Mouse (Mus musculus) spleen, adult 2 months (tissue): Measurements from ENCODE around the gene Map7.

Source experiments
- CTCF ChIP-seq: fragments of 200-500 bp; IDR thresholded peaks from 2 replicates; pipeline ENCODE4 v1.5.1; 2011; ENCODE audit warnings: mild to moderate bottlenecking, inconsistent platforms; ENCODE audit not compliant: insufficient read depth, insufficient read length, insufficient replicate concordance; ENCODE audit errors: extremely low read depth
- POLR2A ChIP-seq: fragments of 200-500 bp; IDR thresholded peaks from 2 replicates; pipeline ENCODE4 v1.6.1; 2011; ENCODE audit warnings: low read depth, low read length, inconsistent platforms

DNA sequence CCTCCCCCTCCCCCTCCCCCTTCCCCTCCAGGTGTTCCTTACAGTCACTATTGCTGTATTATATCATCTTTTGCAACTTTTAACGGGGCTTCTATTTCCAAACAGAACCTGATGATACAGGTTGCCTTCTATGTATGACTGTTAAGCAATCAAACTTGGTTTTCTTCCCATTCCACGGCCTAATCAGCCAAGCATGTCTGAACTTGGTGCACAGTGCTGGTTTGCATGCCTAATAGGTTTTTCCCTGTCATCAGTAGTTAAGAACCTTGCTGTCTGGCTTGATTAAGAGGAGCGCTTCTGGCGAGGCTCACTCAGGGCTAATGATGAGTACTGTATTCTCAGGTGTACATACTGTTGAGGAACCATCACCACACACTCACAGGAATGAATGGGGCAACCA is 25.5 kb downstream of the Map7 start:
- TF ChIP-seq CTCF (no peak), POLR2A (no peak)
